Mouse (Mus musculus) MEL (cell line): Measurements from ENCODE around the gene Yjefn3.

ENCODE experiments used
- BHLHE40 ChIP-seq: IDR thresholded peaks from 2 replicates; pipeline ENCODE4 v1.6.1; 2012; ENCODE audit warnings: low read depth, mild to moderate bottlenecking, inconsistent platforms, low read length, improper control_type of control experiment, borderline replicate concordance
- CTCF ChIP-seq, 3 experiments: IDR thresholded peaks in 2 of 3; conservative IDR thresholded peaks in 1 of 3; 2 replicates each; pipeline ENCODE4 v1.5.1; 2011 to 2012; ENCODE audit warnings: low read length in 3 of 3, low read depth in 2 of 3, mild to moderate bottlenecking in 2 of 3, improper control_type of control experiment in 1 of 3, inconsistent platforms in 1 of 3, mixed read lengths in 1 of 3, moderate library complexity in 1 of 3; ENCODE audit not compliant: control insufficient read depth in 1 of 3, insufficient read depth in 1 of 3, poor library complexity in 1 of 3, severe bottlenecking in 1 of 3
- EP300 ChIP-seq, 2 experiments: IDR thresholded peaks; 2 replicates each; pipeline ENCODE4 v1.6.1; 2011; ENCODE audit warnings: improper control_type of control experiment in 2 of 2, low read length in 2 of 2, low read depth in 1 of 2, mild to moderate bottlenecking in 1 of 2
- HCFC1 ChIP-seq: IDR thresholded peaks from 2 replicates; pipeline ENCODE4 v1.6.1; 2012; ENCODE audit warnings: low read depth, mild to moderate bottlenecking, inconsistent platforms, low read length, improper control_type of control experiment, moderate library complexity
- MYB ChIP-seq: IDR thresholded peaks from 2 replicates; pipeline ENCODE4 v1.6.1; 2011; ENCODE audit warnings: mild to moderate bottlenecking, low read depth, low read length, improper control_type of control experiment
- MYC ChIP-seq: IDR thresholded peaks from 2 replicates; pipeline ENCODE4 v1.6.1; 2011; ENCODE audit warnings: low read depth, mild to moderate bottlenecking, low read length, improper control_type of control experiment, moderate library complexity
- POLR2A ChIP-seq, 2 experiments: IDR thresholded peaks; 2 replicates each; pipeline ENCODE4 v1.6.1; 2011 to 2012; ENCODE audit warnings: low read length in 2 of 2, mild to moderate bottlenecking in 2 of 2, control low read depth in 1 of 2, improper control_type of control experiment in 1 of 2, low read depth in 1 of 2, moderate library complexity in 1 of 2; ENCODE audit not compliant: control insufficient read depth in 1 of 2, insufficient read depth in 1 of 2, poor library complexity in 1 of 2
- POLR2AphosphoS2 ChIP-seq: IDR thresholded peaks from 2 replicates; pipeline ENCODE4 v1.6.1; 2011; ENCODE audit warnings: low read length, improper control_type of control experiment
- ZMIZ1 ChIP-seq: IDR thresholded peaks from 2 replicates; pipeline ENCODE4 v1.6.1; 2012; ENCODE audit warnings: low read depth, mild to moderate bottlenecking, inconsistent platforms, low read length, improper control_type of control experiment, moderate library complexity
- ZNF384 ChIP-seq: IDR thresholded peaks from 2 replicates; pipeline ENCODE4 v1.6.1; 2012; ENCODE audit warnings: low read depth, mild to moderate bottlenecking, inconsistent platforms, low read length, improper control_type of control experiment

DNA sequence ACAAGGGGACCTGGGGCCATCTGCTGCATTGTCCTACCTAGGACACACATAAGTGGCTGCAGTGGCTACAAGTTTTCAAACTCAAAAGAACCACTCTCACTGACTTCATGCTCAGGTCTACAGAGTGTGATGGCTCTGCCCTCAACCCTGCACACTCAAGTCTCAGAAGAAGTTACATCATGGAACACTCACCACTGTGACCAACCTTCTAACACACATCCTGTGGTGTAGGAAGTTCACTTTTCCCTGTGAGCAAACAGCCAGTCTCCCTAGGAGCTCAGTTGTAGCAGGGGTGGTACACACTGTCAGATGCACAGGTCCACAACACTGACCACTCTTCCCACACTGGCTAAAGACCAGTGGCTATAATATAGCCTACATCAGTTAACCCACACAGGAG is 16.0 kb upstream of the Yjefn3 start:
- no peak for TF ChIP-seq CTCF (IDR thresholded peaks at IDR 0.05 in 2 of 3, conservative IDR thresholded peaks at IDR 0.05 in 1 of 3; ENCODE audit: control insufficient read depth in 1 of 3, insufficient read depth in 1 of 3, low read depth in 2 of 3, low read length in 3 of 3, poor library complexity in 1 of 3, severe bottlenecking in 1 of 3)
- TF ChIP-seq EP300 (IDR thresholded peaks at IDR 0.05; ENCODE audit: low read depth in 1 of 2, low read length in 2 of 2): no peak
- no peak for TF ChIP-seq ZMIZ1
- no peak for TF ChIP-seq POLR2A (IDR thresholded peaks at IDR 0.05; ENCODE audit: control insufficient read depth in 1 of 2, insufficient read depth in 1 of 2, low read depth in 1 of 2, low read length in 2 of 2, poor library complexity in 1 of 2)
- TF ChIP-seq ZNF384: no peak
- no peak for TF ChIP-seq MYB
- TF ChIP-seq BHLHE40: no peak
- no peak for TF ChIP-seq HCFC1
- no peak for TF ChIP-seq POLR2AphosphoS2
- no peak for TF ChIP-seq MYC
